Mouse (Mus musculus) brain, embryonic 14.5 days (tissue): ENCODE measurements around the gene Traf4. TPM values are rescaled to one million over a fixed set of nuclear protein-coding genes. Genes with fewer than 3 reads are reported as not detected.
A peak's percentile ranks its signal among the peaks of the same experiment; 100 is the strongest.

Experiments
- DNase-seq: peaks from one replicate; pipeline ENCODE4 v3.0.0-alpha.2; 2011; ENCODE audit warnings: low read depth
- CTCF ChIP-seq: fragments of 200-500 bp; IDR thresholded peaks from 2 replicates; pipeline ENCODE4 v1.5.1; 2012; ENCODE audit warnings: inconsistent platforms, mild to moderate bottlenecking, moderate library complexity, borderline replicate concordance; ENCODE audit not compliant: insufficient read depth, insufficient read length; ENCODE audit errors: extremely low read depth
- POLR2A ChIP-seq: fragments of 200-500 bp; IDR thresholded peaks from 2 replicates; pipeline ENCODE4 v1.6.1; 2012; ENCODE audit warnings: mild to moderate bottlenecking, inconsistent platforms, borderline replicate concordance; ENCODE audit not compliant: poor library complexity, insufficient read depth, insufficient read length, severe bottlenecking; ENCODE audit errors: extremely low read depth
- polyA plus RNA-seq: library from polyadenylated mRNA; depleted of rRNA; stranded (reverse); fragments of >200 nt; gene quantifications from 2 replicates; pipeline ENCODE4 v1.2.3, GENCODE M21; 2012

Traf4 gene
- polyA plus RNA-seq, 1 experiment, result 204 TPM

GRCm38 (mm10) chr11:78171328-78171727 lies 5.9 kb upstream of the Traf4 start:
- no peak for DNase-seq
- TF ChIP-seq CTCF (no peak), POLR2A (no peak)

- no peak for TF ChIP-seq CTCF
- no peak for TF ChIP-seq POLR2A
- DNase-seq, result no peak
Observed at GRCm38 (mm10) chr11:78170306-78170705, 4.9 kb upstream of the Traf4 start.

GRCm38 (mm10) chr11:78168541-78169468 lies 3.4 kb upstream of the Traf4 start:
- DNase-seq, result no peak
- TF ChIP-seq CTCF (no peak), POLR2A (no peak)

DNA sequence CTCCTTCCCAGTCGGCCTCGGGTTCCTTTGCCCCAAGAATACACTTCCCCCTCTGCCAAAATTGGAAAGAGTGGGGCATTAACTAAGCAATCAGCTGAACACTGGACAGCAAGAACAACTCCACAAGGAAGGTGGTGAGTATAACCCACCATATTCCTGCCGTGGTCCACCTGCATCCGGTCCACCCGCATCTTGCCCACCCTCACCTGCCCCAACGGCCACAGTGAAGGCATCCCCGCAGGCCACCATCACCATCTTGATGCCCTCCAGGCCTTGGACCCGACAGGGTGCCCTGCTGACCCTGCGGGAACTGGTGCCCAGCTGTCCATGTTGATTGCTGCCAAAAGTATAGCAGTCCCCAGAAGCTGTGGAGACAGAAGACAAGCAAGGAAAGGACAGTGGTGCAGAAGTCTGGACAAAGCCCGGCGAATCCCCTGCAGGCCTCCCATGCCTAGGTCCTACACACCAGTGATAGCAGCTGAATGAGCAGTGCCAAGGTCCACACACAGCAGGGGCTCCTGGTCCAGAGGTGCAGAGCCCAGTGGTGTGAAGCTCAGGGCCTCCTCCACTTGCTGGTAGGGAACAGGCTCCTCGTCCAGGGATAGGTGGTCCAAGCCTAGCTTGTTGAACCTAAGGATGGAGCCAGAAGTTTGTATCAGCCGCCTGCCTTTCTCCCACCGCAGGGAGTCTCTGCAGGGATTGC lies 2.0 kb upstream of the Traf4 start:
- TF ChIP-seq POLR2A (no peak), CTCF (no peak)
- DNase-seq, result no peak

DNA sequence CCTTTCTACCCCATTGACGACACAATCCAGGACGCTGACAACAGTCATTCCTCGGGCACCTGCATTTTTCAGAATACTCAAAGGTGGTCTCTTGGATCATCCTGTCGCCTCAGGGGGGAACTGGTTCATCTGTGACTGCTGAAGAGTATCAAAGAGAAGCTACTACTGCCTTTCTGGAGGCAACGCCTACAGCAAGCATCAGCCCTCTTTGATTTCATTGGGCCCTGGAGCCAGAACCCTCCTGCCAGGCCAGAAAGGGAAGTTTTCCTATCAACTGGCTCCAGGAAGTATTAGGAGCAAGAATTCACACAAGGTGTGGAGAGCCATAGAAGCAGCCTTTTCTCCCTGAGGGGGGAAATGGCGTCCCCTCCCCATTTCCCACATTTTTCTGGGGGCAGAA lies 1.3 kb upstream of the Traf4 start:
- TF ChIP-seq POLR2A, result no peak
- no peak for TF ChIP-seq CTCF
- DNase-seq, result no peak

DNA sequence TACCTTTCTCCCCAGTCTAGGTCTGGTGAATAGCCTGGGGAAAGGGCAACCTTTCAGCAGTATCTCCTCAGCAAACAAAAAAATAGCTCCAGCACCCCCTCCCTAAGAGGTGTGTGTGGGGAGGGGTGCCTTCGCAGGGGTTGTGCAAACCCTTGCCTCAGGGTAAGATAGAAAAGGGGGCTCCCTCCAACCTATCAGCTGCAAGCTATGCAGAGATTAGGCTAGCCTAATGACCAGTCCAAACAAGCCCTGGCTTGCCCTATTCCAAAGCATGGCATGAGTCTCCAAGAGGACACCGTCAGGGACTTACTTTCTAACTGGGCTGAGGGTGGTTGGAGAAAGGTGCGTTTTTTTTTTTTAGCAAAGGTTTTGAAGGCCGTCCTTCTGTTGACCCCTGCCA lies 772 bp upstream of the Traf4 start:
- no peak for DNase-seq
- TF ChIP-seq CTCF (no peak), POLR2A (no peak)

DNA sequence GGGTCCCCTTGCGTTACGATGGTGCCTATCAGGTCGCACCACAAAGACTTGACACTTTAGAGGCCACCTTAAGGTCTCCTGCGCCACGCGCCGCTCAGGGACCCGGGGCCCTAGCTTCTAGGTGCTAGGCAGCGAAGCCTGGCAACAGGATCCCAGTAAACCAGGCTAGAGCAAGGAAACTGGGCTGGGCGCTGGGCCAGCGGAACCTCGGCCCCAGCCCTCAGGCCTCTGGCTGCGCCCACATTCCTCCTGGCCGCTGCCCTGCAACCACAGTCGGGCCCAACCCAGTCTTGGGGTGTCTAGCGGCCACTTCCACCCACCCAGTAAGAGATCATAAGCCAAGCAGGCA lies 346 bp upstream of the Traf4 start:
- TF ChIP-seq POLR2A, result no peak
- no peak for TF ChIP-seq CTCF
- no peak for DNase-seq

DNA sequence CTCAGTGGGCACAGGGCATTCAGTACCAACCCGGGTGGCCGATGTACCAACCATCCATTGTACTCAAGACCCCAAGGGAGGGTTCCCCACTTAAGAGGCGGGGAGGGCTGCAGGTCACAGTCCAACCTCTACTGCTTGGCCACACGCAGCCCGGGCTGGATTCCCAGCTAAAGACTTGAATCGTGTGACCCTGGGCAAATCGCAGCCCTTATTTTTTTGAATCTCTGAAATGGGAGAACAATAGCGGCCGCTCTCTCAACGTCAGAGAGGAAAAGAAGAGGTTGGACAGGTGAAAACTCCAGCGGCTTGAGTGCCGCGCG lies 825 bp downstream of the Traf4 start:
- TF ChIP-seq CTCF (no peak), POLR2A (no peak)

GRCm38 (mm10) chr11:78163681-78164603 lies 1.4 kb downstream of the Traf4 start:
- DNase-seq, result peak; percentile 92
- no peak; the same call in 1 of the 2 replicates for TF ChIP-seq POLR2A
- TF ChIP-seq CTCF, result no peak

More for the DNA sequence above, 825 bp downstream of the Traf4 start:
- DNase-seq, result no peak

- no peak for TF ChIP-seq POLR2A
- TF ChIP-seq CTCF, result no peak
- DNase-seq, result no peak
Observed at GRCm38 (mm10) chr11:78163045-78163444, 2.3 kb downstream of the Traf4 start.

DNA sequence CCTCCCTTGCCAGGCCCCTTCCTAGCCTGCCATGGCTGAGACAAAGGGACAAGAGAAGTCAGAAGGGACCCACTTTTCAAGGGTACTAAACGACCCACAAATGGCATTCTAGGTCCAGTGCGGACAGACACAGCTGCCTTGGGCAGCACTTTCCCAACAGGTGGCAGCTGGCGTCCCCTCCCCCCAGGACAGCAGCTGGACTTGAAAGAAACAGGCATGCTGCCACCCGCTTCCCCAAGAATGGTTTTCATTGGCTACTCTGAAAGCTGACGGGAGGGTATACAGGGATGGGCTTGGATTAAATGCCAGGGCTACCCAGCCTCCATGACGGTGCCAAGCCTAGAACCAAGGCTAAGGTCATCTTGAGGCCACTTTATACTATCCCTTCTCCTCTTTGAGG lies 2.9 kb downstream of the Traf4 start:
- TF ChIP-seq CTCF (no peak), POLR2A (no peak)
- peak; percentile 77 for DNase-seq

DNA sequence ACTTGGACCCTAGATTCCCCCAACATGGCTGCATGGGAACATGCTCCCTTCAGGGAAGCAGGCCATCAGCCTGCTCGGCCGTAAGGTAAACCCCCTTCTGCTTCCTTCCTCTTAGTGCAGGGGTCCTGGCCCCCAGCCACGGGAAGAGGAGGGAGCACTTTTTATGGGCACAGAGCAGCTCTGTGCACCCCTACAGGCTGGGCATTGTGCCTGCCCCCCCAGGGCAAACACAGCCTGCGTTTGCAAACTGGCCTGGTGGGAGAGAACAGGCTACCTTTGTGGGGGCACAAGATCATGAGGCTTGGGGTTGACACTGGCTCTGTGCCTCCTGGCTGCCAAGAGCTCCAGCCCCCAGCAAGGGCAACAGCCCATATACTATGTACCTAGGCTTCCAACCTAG lies 3.4 kb downstream of the Traf4 start:
- peak; percentile 35 for DNase-seq
- no peak for TF ChIP-seq POLR2A
- TF ChIP-seq CTCF, result no peak
